Mouse (Mus musculus): ENCODE results near the gene Tcp10a.
A peak's percentile ranks its signal among the peaks of the same experiment; 100 is the strongest.
"Not testable (repeated sequence)": the region's sequence is repeated elsewhere in the genome, so short reads cannot be mapped to it uniquely, and the experiment has no call there.

The Tcp10a gene

GRCm38 (mm10) chr17:7324346-7324745, at the start of gene Tcp10a:
TSS of gene Tcp10a (plus strand) at chr17:7324646.
- DNase-seq (ENCODE audit: low spot score in 2 of 2) = not testable (repeated sequence)

- no peak for DNase-seq (ENCODE audit: low spot score in 2 of 2)
These were observed 45.7 kb upstream of the Tcp10a start for GRCm38 (mm10) chr17:7278702-7279242.

GRCm38 (mm10) chr17:7279251-7279650, 45.2 kb upstream of the Tcp10a start:
- DNase-seq (ENCODE audit: low spot score in 2 of 2) = no peak

GRCm38 (mm10) chr17:7284297-7284910, 40.0 kb upstream of the Tcp10a start:
- DNase-seq (ENCODE audit: low spot score in 2 of 2) = peak in 1 of 2 experiments; percentile 9

GRCm38 (mm10) chr17:7285292-7285691, 39.2 kb upstream of the Tcp10a start:
- no peak for DNase-seq (ENCODE audit: low spot score in 2 of 2)

GRCm38 (mm10) chr17:7286422-7287050, 37.9 kb upstream of the Tcp10a start:
- no peak for DNase-seq (ENCODE audit: low spot score in 2 of 2)

- no peak for DNase-seq (ENCODE audit: low spot score in 2 of 2)
These were observed 32.3 kb upstream of the Tcp10a start for GRCm38 (mm10) chr17:7292012-7292684.

GRCm38 (mm10) chr17:7306278-7307196, 17.9 kb upstream of the Tcp10a start:
- DNase-seq (ENCODE audit: low spot score in 2 of 2) = peak in 1 of 2 experiments; percentile 12

GRCm38 (mm10) chr17:7315693-7316382, 8.6 kb upstream of the Tcp10a start:
- peak in 1 of 2 experiments; percentile 11 for DNase-seq (ENCODE audit: low spot score in 2 of 2)

- not testable (repeated sequence) for DNase-seq (ENCODE audit: low spot score in 2 of 2)
These were observed 4.7 kb upstream of the Tcp10a start for GRCm38 (mm10) chr17:7319789-7320188.

GRCm38 (mm10) chr17:7326415-7326814, 2.0 kb downstream of the Tcp10a start:
- DNase-seq (ENCODE audit: low spot score in 2 of 2) = not testable (repeated sequence)

GRCm38 (mm10) chr17:7332745-7333144, 8.3 kb downstream of the Tcp10a start:
- DNase-seq (ENCODE audit: low spot score in 2 of 2) = not testable (repeated sequence)

- DNase-seq (ENCODE audit: low spot score in 2 of 2) = not testable (repeated sequence)
These were observed 12.9 kb downstream of the Tcp10a start for GRCm38 (mm10) chr17:7337381-7337780.

- DNase-seq (ENCODE audit: low spot score in 2 of 2) = not testable (repeated sequence)
These were observed 24.3 kb downstream of the Tcp10a start for GRCm38 (mm10) chr17:7348765-7349164.

GRCm38 (mm10) chr17:7352596-7352995, 28.1 kb downstream of the Tcp10a start, which contains the start of gene Ttll2:
TSS of gene Ttll2 (minus strand) at chr17:7352696.
- DNase-seq (ENCODE audit: low spot score in 2 of 2) = not testable (repeated sequence)

- DNase-seq (ENCODE audit: low spot score in 2 of 2) = not testable (repeated sequence)
These were observed 35.4 kb downstream of the Tcp10a start for GRCm38 (mm10) chr17:7359806-7360205.

GRCm38 (mm10) chr17:7360749-7361465, 36.5 kb downstream of the Tcp10a start:
- DNase-seq (ENCODE audit: low spot score in 2 of 2) = not testable (repeated sequence)

- DNase-seq (ENCODE audit: low spot score in 2 of 2) = not testable (repeated sequence)
These were observed 41.2 kb downstream of the Tcp10a start for GRCm38 (mm10) chr17:7365615-7366014.

GRCm38 (mm10) chr17:7366265-7366664, 41.8 kb downstream of the Tcp10a start:
- DNase-seq (ENCODE audit: low spot score in 2 of 2) = not testable (repeated sequence)
